Mouse (Mus musculus) C2C12 (cell line): Measurements from ENCODE around the gene Gm5269. TPM values are rescaled to one million over a fixed set of nuclear protein-coding genes. Genes with fewer than 3 reads are reported as not detected.

ENCODE experiments used
- H3K27me3 ChIP-seq: one replicate; pipeline ENCODE4 v1.6.1; 2011; ENCODE audit not compliant: control insufficient read depth, insufficient read depth, insufficient read length
- H3K36me3 ChIP-seq: one replicate; pipeline ENCODE4 v1.6.1; 2011; ENCODE audit not compliant: control insufficient read depth, insufficient read depth
- H3K4me3 ChIP-seq: one replicate; pipeline ENCODE4 v1.5.1; 2011; ENCODE audit warnings: mild to moderate bottlenecking, control low read depth; ENCODE audit not compliant: poor library complexity, insufficient read depth, severe bottlenecking
- H3K79me2 ChIP-seq: one replicate; pipeline ENCODE4 v1.6.1; 2011; ENCODE audit not compliant: control insufficient read depth, insufficient read depth
- H3K79me3 ChIP-seq: one replicate; pipeline ENCODE4 v1.6.1; 2011; ENCODE audit warnings: low read depth, control low read depth
- H3ac ChIP-seq: one replicate; pipeline ENCODE3; 2011; ENCODE audit warnings: low read depth; ENCODE audit not compliant: control insufficient read depth, insufficient read length
- CEBPB ChIP-seq: IDR thresholded peaks from one replicate; pipeline ENCODE4 v1.6.1; 2011; ENCODE audit warnings: low read depth, mild to moderate bottlenecking, control low read depth, moderate library complexity
- CTCF ChIP-seq: IDR thresholded peaks from one replicate; pipeline ENCODE4 v1.5.1; 2011; ENCODE audit not compliant: control insufficient read depth, insufficient read depth, insufficient read length
- FOSL1 ChIP-seq: IDR thresholded peaks from one replicate; pipeline ENCODE4 v1.8.0; 2011; ENCODE audit warnings: mild to moderate bottlenecking, low read length; ENCODE audit not compliant: poor library complexity, insufficient read depth, severe bottlenecking
- MAX ChIP-seq: IDR thresholded peaks from one replicate; pipeline ENCODE4 v1.6.1; 2011; ENCODE audit warnings: mild to moderate bottlenecking, control low read depth
- MYOD1 ChIP-seq: IDR thresholded peaks from one replicate; pipeline ENCODE4 v1.6.1; 2011; ENCODE audit warnings: low read depth; ENCODE audit not compliant: control insufficient read depth, insufficient read length
- MYOG ChIP-seq: IDR thresholded peaks from one replicate; pipeline ENCODE4 v1.6.1; 2011; ENCODE audit not compliant: control insufficient read depth, insufficient read length; ENCODE audit errors: extremely low read depth
- USF1 ChIP-seq: IDR thresholded peaks from one replicate; pipeline ENCODE4 v1.6.1; 2011; ENCODE audit warnings: low read depth, mild to moderate bottlenecking, control low read depth, moderate library complexity
- polyA plus RNA-seq: library from polyadenylated mRNA; unstranded; fragments of >200 nt; fragmentation: generic; extraction: Trizol; gene quantifications from one replicate; pipeline ENCODE4 v1.2.1, GENCODE M21; 2012; ENCODE audit warnings: missing spikeins

The Gm5269 gene
- polyA plus RNA-seq, 1 experiment = not detected

GRCm38 (mm10) chr1:45924516-45924915 is 34.4 kb upstream of the Gm5269 start:
- H3K4me3 ChIP-seq = no peak overlapping the region
- no peaks in the 10 kb centered on the region for H3K79me3 ChIP-seq
- no peak for TF ChIP-seq CEBPB
- TF ChIP-seq MAX = no peak
- TF ChIP-seq MYOG = no peak
- TF ChIP-seq USF1 = no peak
- no peak for TF ChIP-seq CTCF
- TF ChIP-seq MYOD1 = no peak
- no peak for TF ChIP-seq FOSL1
- H3K79me2 ChIP-seq = no peaks in the 10 kb centered on the region
- no peaks in the 10 kb centered on the region for H3K27me3 ChIP-seq
- no peak overlapping the region for H3ac ChIP-seq
- no peaks in the 10 kb centered on the region for H3K36me3 ChIP-seq

GRCm38 (mm10) chr1:45923306-45923705 is 33.2 kb upstream of the Gm5269 start:
- Histone ChIP-seq H3ac (no peak overlapping the region), H3K4me3 (no peak overlapping the region), H3K36me3 (no peaks in the 10 kb centered on the region), H3K27me3 (no peaks in the 10 kb centered on the region), H3K79me2 (no peaks in the 10 kb centered on the region), H3K79me3 (no peaks in the 10 kb centered on the region)
- TF ChIP-seq USF1 = no peak
- TF ChIP-seq MYOG = no peak
- TF ChIP-seq CTCF = no peak
- TF ChIP-seq CEBPB = no peak
- no peak for TF ChIP-seq FOSL1
- no peak for TF ChIP-seq MYOD1
- no peak for TF ChIP-seq MAX

- no peaks in the 10 kb centered on the region for H3K79me3 ChIP-seq
- no peaks in the 10 kb centered on the region for H3K79me2 ChIP-seq
- no peak for TF ChIP-seq CTCF
- no peak for TF ChIP-seq MYOG
- no peaks in the 10 kb centered on the region for H3K27me3 ChIP-seq
- H3ac ChIP-seq = no peak overlapping the region
- no peak overlapping the region for H3K4me3 ChIP-seq
- no peaks in the 10 kb centered on the region for H3K36me3 ChIP-seq
Observed at GRCm38 (mm10) chr1:45920703-45921102, 30.6 kb upstream of the Gm5269 start.

GRCm38 (mm10) chr1:45919752-45920151 is 29.7 kb upstream of the Gm5269 start:
- H3ac ChIP-seq = no peak overlapping the region
- TF ChIP-seq CEBPB = no peak
- TF ChIP-seq MYOD1 = no peak
- no peak for TF ChIP-seq FOSL1
- TF ChIP-seq MAX = no peak
- no peak for TF ChIP-seq MYOG
- no peak for TF ChIP-seq USF1

GRCm38 (mm10) chr1:45917136-45917803 is 27.2 kb upstream of the Gm5269 start:
- H3K36me3 ChIP-seq = no peaks in the 10 kb centered on the region
- no peak overlapping the region for H3ac ChIP-seq
- no peaks in the 10 kb centered on the region for H3K79me3 ChIP-seq
- no peaks in the 10 kb centered on the region for H3K27me3 ChIP-seq
- H3K4me3 ChIP-seq = no peak overlapping the region
- no peak for TF ChIP-seq CTCF
- no peak for TF ChIP-seq CEBPB
- no peak for TF ChIP-seq FOSL1
- no peak for TF ChIP-seq MAX
- no peak for TF ChIP-seq MYOG
- no peak for TF ChIP-seq USF1
- no peak for TF ChIP-seq MYOD1
- no peaks in the 10 kb centered on the region for H3K79me2 ChIP-seq

More at GRCm38 (mm10) chr1:45919752-45920151, 29.7 kb upstream of the Gm5269 start:
- no peaks in the 10 kb centered on the region for H3K36me3 ChIP-seq
- no peaks in the 10 kb centered on the region for H3K79me2 ChIP-seq
- no peaks in the 10 kb centered on the region for H3K79me3 ChIP-seq
- no peaks in the 10 kb centered on the region for H3K27me3 ChIP-seq
- no peak overlapping the region for H3K4me3 ChIP-seq

- Histone ChIP-seq H3K79me2 (no peaks in the 10 kb centered on the region), H3ac (no peak overlapping the region), H3K4me3 (no peak overlapping the region), H3K27me3 (no peaks in the 10 kb centered on the region), H3K36me3 (no peaks in the 10 kb centered on the region), H3K79me3 (no peaks in the 10 kb centered on the region)
- TF ChIP-seq MYOG = no peak
- TF ChIP-seq USF1 = no peak
- no peak for TF ChIP-seq MYOD1
- no peak for TF ChIP-seq CEBPB
- no peak for TF ChIP-seq CTCF
- TF ChIP-seq FOSL1 = no peak
Observed at GRCm38 (mm10) chr1:45916174-45916573, 26.1 kb upstream of the Gm5269 start.
